In the genomic region with DNA sequence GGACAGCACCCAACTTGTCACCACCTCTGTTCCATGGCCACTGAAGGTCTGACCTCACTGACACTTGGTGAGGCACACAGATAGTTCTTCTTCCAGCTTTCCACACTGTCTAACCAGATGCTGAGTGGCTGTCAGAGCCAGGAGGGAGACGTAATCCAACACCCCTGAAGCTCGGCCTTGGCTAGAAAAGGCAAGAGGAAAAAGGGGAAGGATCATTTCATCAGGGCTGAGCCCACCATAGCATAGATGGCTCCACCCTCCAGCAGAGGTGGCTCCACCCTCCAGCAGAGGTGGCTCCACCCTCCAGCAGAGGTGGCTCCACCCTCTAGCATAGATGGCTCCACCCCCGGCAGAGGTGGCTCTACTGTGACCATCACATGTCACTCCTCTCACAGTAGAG, we compare ENCODE assay signal across 23 mouse cellular contexts. TPM values are rescaled to one million over a fixed set of nuclear protein-coding genes. Genes with fewer than 3 reads are reported as not detected.
DNase-seq lines count a peak whose midpoint lies in the region; ATAC-seq and TF ChIP-seq lines count a peak whose summit lies in the region.
"Had no signal": no experiment of that assay in that cellular context is flagged by ENCODE, and none has a peak within 500 bp of the region (broad histone marks: within the 10 kb centered on the region; RNA-seq: fewer than 3 reads in every experiment).

No protein-coding gene starts in this region.

- TF ChIP-seq POLR2A in lung, adult 2 months (IDR thresholded peaks at IDR 0.05; ENCODE audit: borderline replicate concordance, extremely low read depth, low read depth, low read length): no peak

- 32% methylated on average over 3 of the region's 3 CpGs for WGBS in heart, embryonic 10.5 days
- WGBS in lung, embryonic 14.5 days: 37% methylated on average over 3 of the region's 3 CpGs
- 64% methylated on average over 3 of the region's 3 CpGs for WGBS in lung, adult 2 months
- 47% methylated on average over 3 of the region's 3 CpGs for WGBS in lung, postnatal 0 days

- TF ChIP-seq EP300 in lung, postnatal 0 days (IDR thresholded peaks at IDR 0.05): no peak

- H3K4me3 ChIP-seq in heart, embryonic 10.5 days: no peak overlapping the region
- H3K4me3 ChIP-seq in lung, embryonic 14.5 days (ENCODE audit: low read depth, low read length): no peak overlapping the region
- H3K4me3 ChIP-seq in lung, adult 2 months (replicated peaks; ENCODE audit: extremely low read depth, low read depth, low read length): no peak overlapping the region
- H3K4me3 ChIP-seq in lung, postnatal 0 days (ENCODE audit: low read depth, low read length): no peak overlapping the region
- H3K4me3 ChIP-seq: embryonic facial prominence, embryonic 15.5 days; gastrocnemius, adult 2 months; kidney, embryonic 15.5 days; limb, embryonic 12.5 days; liver, embryonic 15.5 days had no signal

- no peak overlapping the region for H3K4me2 ChIP-seq in lung, embryonic 14.5 days
- no peak overlapping the region for H3K4me2 ChIP-seq in lung, postnatal 0 days (replicated peaks; ENCODE audit: low read depth, low read length)
- H3K4me2 ChIP-seq: embryonic facial prominence, embryonic 15.5 days; hindbrain, embryonic 14.5 days; kidney, embryonic 15.5 days; limb, embryonic 12.5 days; liver, embryonic 15.5 days had no signal

- H3K36me3 ChIP-seq in heart, embryonic 10.5 days: no peaks in the 10 kb centered on the region
- no peaks in the 10 kb centered on the region for H3K36me3 ChIP-seq in lung, embryonic 14.5 days (ENCODE audit: insufficient read depth)
- no peaks in the 10 kb centered on the region for H3K36me3 ChIP-seq in lung, postnatal 0 days (ENCODE audit: insufficient read depth, low read length)
- H3K36me3 ChIP-seq: embryonic facial prominence, embryonic 15.5 days; kidney, embryonic 15.5 days; limb, embryonic 12.5 days; liver, embryonic 15.5 days had no signal

- peaks cover 12% of the 10 kb centered on the region; the same call in 1 of the 2 replicates for H3K27me3 ChIP-seq in heart, embryonic 10.5 days (ENCODE audit: insufficient read depth, poor library complexity, severe bottlenecking)
- no peaks in the 10 kb centered on the region for H3K27me3 ChIP-seq in lung, embryonic 14.5 days (ENCODE audit: insufficient read depth, low read length)
- no peaks in the 10 kb centered on the region for H3K27me3 ChIP-seq in lung, postnatal 0 days (replicated peaks; ENCODE audit: insufficient read depth, low read length)
- H3K27me3 ChIP-seq: embryonic facial prominence, embryonic 15.5 days; kidney, embryonic 15.5 days; liver, embryonic 15.5 days had no signal

- no peak overlapping the region for H3K27ac ChIP-seq in heart, embryonic 10.5 days
- H3K27ac ChIP-seq in lung, embryonic 14.5 days (ENCODE audit: low read depth): no peak overlapping the region
- H3K27ac ChIP-seq in lung, postnatal 0 days (ENCODE audit: low read length): no peak overlapping the region
- H3K27ac ChIP-seq: embryonic facial prominence, embryonic 15.5 days; gastrocnemius, adult 2 months; hindbrain, embryonic 14.5 days; kidney, embryonic 15.5 days; limb, embryonic 12.5 days; liver, embryonic 15.5 days had no signal

- no peak for TF ChIP-seq CTCF in lung, embryonic 14.5 days (IDR thresholded peaks at IDR 0.05; ENCODE audit: low read depth)
- no peak for TF ChIP-seq CTCF in lung, adult 2 months (IDR thresholded peaks at IDR 0.05; ENCODE audit: insufficient read depth, low read length)
- no peak for TF ChIP-seq CTCF in lung, postnatal 0 days (IDR thresholded peaks at IDR 0.05)

- peak; percentile 87 for ATAC-seq in lung, embryonic 14.5 days (ENCODE audit: insufficient read depth)
- peak; percentile 85 for ATAC-seq in lung, postnatal 0 days
- ATAC-seq: forebrain, embryonic 16.5 days; midbrain, embryonic 16.5 days had no signal

- peaks cover 6% of the 10 kb centered on the region for H3K4me1 ChIP-seq in heart, embryonic 10.5 days
- peaks cover 4% of the 10 kb centered on the region; the same call in 1 of the 2 replicates for H3K4me1 ChIP-seq in lung, embryonic 14.5 days (ENCODE audit: insufficient read depth)
- H3K4me1 ChIP-seq in lung, adult 2 months (ENCODE audit: control insufficient read depth, insufficient read depth, low read length): no peaks in the 10 kb centered on the region
- H3K4me1 ChIP-seq in lung, postnatal 0 days (ENCODE audit: insufficient read depth, low read depth, low read length): no peaks in the 10 kb centered on the region
- H3K4me1 ChIP-seq: liver, embryonic 15.5 days had no signal

- H3K9me3 ChIP-seq in heart, embryonic 10.5 days: no peaks in the 10 kb centered on the region
- H3K9me3 ChIP-seq in lung, embryonic 14.5 days (ENCODE audit: low read depth, low read length): no peaks in the 10 kb centered on the region
- no peaks in the 10 kb centered on the region for H3K9me3 ChIP-seq in lung, postnatal 0 days (ENCODE audit: low read length)
- H3K9me3 ChIP-seq: embryonic facial prominence, embryonic 15.5 days; kidney, embryonic 15.5 days; limb, embryonic 12.5 days; liver, embryonic 15.5 days had no signal

- intact Hi-C loops in heart, postnatal 36 days (cut with DNase I): no loop called here

- H3K9ac ChIP-seq in lung, embryonic 14.5 days: no peak overlapping the region
- no peak overlapping the region for H3K9ac ChIP-seq in lung, postnatal 0 days (replicated peaks; ENCODE audit: low read depth)
- H3K9ac ChIP-seq: embryonic facial prominence, embryonic 15.5 days; hindbrain, embryonic 14.5 days; kidney, embryonic 15.5 days; limb, embryonic 12.5 days; liver, embryonic 15.5 days had no signal

- peak; percentile 84 for DNase-seq in heart, embryonic 10.5 days (ENCODE audit: low spot score)
- DNase-seq in heart, postnatal 36 days: no peak
- peak; percentile 83 for DNase-seq in lung, embryonic 14.5 days
- DNase-seq in lung, adult 2 months: no peak
- peak; percentile 69 for DNase-seq in lung, postnatal 0 days (ENCODE audit: low spot score)
- no peak for DNase-seq in adrenal gland, postnatal 14 days
- no peak for DNase-seq in gastrocnemius, postnatal 10 days
- DNase-seq in frontal cortex, postnatal 36 days (ENCODE audit: low spot score in 2 of 2): no peak
- DNase-seq: adrenal gland, postnatal 10 days; cerebellum, postnatal 10 days; gastrocnemius, adult 2 months; heart, adult 18-20 months; heart, postnatal 10 days; right cerebral cortex, postnatal 14 days; spleen, adult 18-20 months; thymus, postnatal 4 days had no signal

RNA-seq across cellular contexts. Expression of a gene that starts 56.8 kb away (rescaled TPM):
- 2.3 and 3.6 TPM in 2 replicates for polyA plus RNA-seq in heart, embryonic 10.5 days (2016; fragmentation: Nextera tagmentation; extraction: Ambion mirVana)
- 1 to 10 TPM; 1.8 to 5.0 TPM for total RNA-seq in heart, postnatal 36 days (2021)
- polyA plus RNA-seq in lung, embryonic 14.5 days (2014; fragmentation: Nextera tagmentation; extraction: Ambion mirVana): 8.4 and 9.1 TPM in 2 replicates
- polyA plus RNA-seq in lung, adult 2 months (2012; rRNA removed): 9.1 and 11.2 TPM in 2 replicates
- polyA plus RNA-seq in lung, postnatal 0 days (2015; fragmentation: Nextera tagmentation; extraction: Ambion mirVana): 5.6 and 7.2 TPM in 2 replicates
- total RNA-seq in adrenal gland, postnatal 14 days (2021): 8.8 and 10.2 TPM in 2 replicates
- 1 to 10 TPM; 5.2 to 6.6 TPM for total RNA-seq in gastrocnemius, postnatal 10 days (2021)

Comparison
In these comparisons a context has a peak if more than half of its experiments do, and no peak if none do; other contexts are left out.
1. DNase-seq: peak in heart, embryonic 10.5 days (single experiment), lung, embryonic 14.5 days (single experiment) and lung, postnatal 0 days (single experiment); none in heart, postnatal 36 days (0 of 2), lung, adult 2 months (single experiment), adrenal gland, postnatal 14 days (single experiment), gastrocnemius, postnatal 10 days (single experiment) and frontal cortex, postnatal 36 days (0 of 2).